Mouse (Mus musculus) CH12.LX (cell line): ENCODE measurements around the gene Car10. TPM values are rescaled to one million over a fixed set of nuclear protein-coding genes. Genes with fewer than 3 reads are reported as not detected.

Experiments used
- DNase-seq: peaks from one replicate; pipeline ENCODE4 v3.0.0-alpha.2; 2013; ENCODE audit errors: extremely low read depth
- H3K27ac ChIP-seq: 2 replicates; pipeline ENCODE4 v1.5.1; 2012; ENCODE audit warnings: low read depth, mild to moderate bottlenecking, control low read depth, moderate library complexity; ENCODE audit not compliant: insufficient read depth
- H3K27me3 ChIP-seq: replicated peaks from 2 replicates; pipeline ENCODE3; 2012; ENCODE audit warnings: inconsistent platforms
- H3K36me3 ChIP-seq, 2 experiments: replicated peaks in 1 of 2; 2 replicates each; pipeline versions ENCODE3 to v1.6.1; 2012; ENCODE audit warnings: inconsistent platforms in 1 of 2, low read length in 1 of 2, mild to moderate bottlenecking in 1 of 2, mixed read lengths in 1 of 2, moderate library complexity in 1 of 2; ENCODE audit not compliant: control insufficient read depth in 1 of 2, insufficient read depth in 1 of 2
- H3K4me1 ChIP-seq, 2 experiments: 2 replicates each; pipeline ENCODE4 v1.6.1; 2012; ENCODE audit warnings: inconsistent platforms in 1 of 2, moderate library complexity in 1 of 2; ENCODE audit not compliant: insufficient read depth in 2 of 2, control insufficient read depth in 1 of 2
- H3K4me2 ChIP-seq: 2 replicates; pipeline ENCODE4 v1.6.1; 2012; ENCODE audit warnings: low read depth, mild to moderate bottlenecking, control low read depth; ENCODE audit not compliant: poor library complexity, insufficient read depth, severe bottlenecking
- H3K4me3 ChIP-seq, 3 experiments: fragments of 150-350 bp in 1 of 3; sonication (generic) in 1 of 3; replicated peaks in 1 of 3; 2 replicates each; pipeline versions ENCODE3 to v1.5.1; 2011 to 2012; ENCODE audit warnings: low read depth in 2 of 3, low read length in 2 of 3, mild to moderate bottlenecking in 2 of 3, moderate library complexity in 2 of 3, control low read depth in 1 of 3, improper control_type of control experiment in 1 of 3, inconsistent platforms in 1 of 3, mixed read lengths in 1 of 3; ENCODE audit not compliant: poor library complexity in 1 of 3
- H3K79me2 ChIP-seq: replicated peaks from 2 replicates; pipeline ENCODE4 v1.6.1; 2012; ENCODE audit warnings: mild to moderate bottlenecking, moderate library complexity; ENCODE audit not compliant: control insufficient read depth, poor library complexity, insufficient read depth, severe bottlenecking; ENCODE audit errors: extremely low read depth
- H3K9ac ChIP-seq: 2 replicates; pipeline ENCODE4 v1.6.1; 2012; ENCODE audit warnings: low read depth, mild to moderate bottlenecking, control low read depth, moderate library complexity; ENCODE audit not compliant: insufficient read depth
- H3K9me3 ChIP-seq: replicated peaks from 2 replicates; pipeline ENCODE3; 2012; ENCODE audit warnings: low read length, inconsistent platforms, mixed read lengths
- CTCF ChIP-seq, 2 experiments: IDR thresholded peaks in 1 of 2; conservative IDR thresholded peaks in 1 of 2; 2 replicates each; pipeline ENCODE4 v1.5.1; 2011 to 2012; ENCODE audit warnings: low read depth in 2 of 2, low read length in 2 of 2, improper control_type of control experiment in 1 of 2, inconsistent platforms in 1 of 2, mild to moderate bottlenecking in 1 of 2, moderate library complexity in 1 of 2
- ELF1 ChIP-seq: IDR thresholded peaks from 2 replicates; pipeline ENCODE4 v1.6.1; 2014; ENCODE audit warnings: low read depth, mild to moderate bottlenecking, inconsistent platforms, low read length, improper control_type of control experiment
- EP300 ChIP-seq: IDR thresholded peaks from 2 replicates; pipeline ENCODE4 v1.6.1; 2011; ENCODE audit warnings: low read length, improper control_type of control experiment
- HCFC1 ChIP-seq: IDR thresholded peaks from 2 replicates; pipeline ENCODE4 v1.6.1; 2012; ENCODE audit warnings: low read depth, mild to moderate bottlenecking, inconsistent platforms, low read length, improper control_type of control experiment
- KAT2A ChIP-seq: IDR thresholded peaks from 2 replicates; pipeline ENCODE4 v1.6.1; 2012; ENCODE audit warnings: low read length, improper control_type of control experiment, inconsistent platforms; ENCODE audit not compliant: insufficient replicate concordance
- MEF2A ChIP-seq: IDR thresholded peaks from 2 replicates; pipeline ENCODE4 v1.6.1; 2014; ENCODE audit warnings: low read depth, mild to moderate bottlenecking, inconsistent platforms, low read length, improper control_type of control experiment, borderline replicate concordance
- NELFE ChIP-seq: IDR thresholded peaks from 2 replicates; pipeline ENCODE4 v1.6.1; 2011; ENCODE audit warnings: low read depth, low read length, improper control_type of control experiment
- RAD21 ChIP-seq: IDR thresholded peaks from 2 replicates; pipeline ENCODE4 v1.6.1; 2011; ENCODE audit warnings: low read depth, mild to moderate bottlenecking, low read length, improper control_type of control experiment, moderate library complexity
- RCOR1 ChIP-seq: conservative IDR thresholded peaks from 2 replicates; pipeline ENCODE4 v1.6.1; 2012; ENCODE audit warnings: low read depth, mild to moderate bottlenecking, inconsistent platforms, low read length, improper control_type of control experiment
- SMC3 ChIP-seq: IDR thresholded peaks from 2 replicates; pipeline ENCODE4 v1.6.1; 2011; ENCODE audit warnings: low read depth, low read length, improper control_type of control experiment
- dilution Hi-C: fragments of 300-500 bp; cut with MboI; formaldehyde crosslinking; loops from 2 replicates; pipeline ENCODE4 v1.14.3; 2020; ENCODE audit warnings: low sequenced_read_pairs; ENCODE audit not compliant: extremely low pct_unique_long_range_greater_than_20kb, extremely low pct_ligation_motif_present
- in situ Hi-C: fragments of 300-500 bp; cut with MboI; formaldehyde crosslinking; loops from 3 replicates; pipeline ENCODE4 v1.14.3; 2019; ENCODE audit warnings: low sequenced_read_pairs, low pct_ligation_motif_present, low pct_unique_long_range_greater_than_20kb, mixed read lengths
- polyA plus RNA-seq: library from polyadenylated mRNA; unstranded; fragments of >175 nt; gene quantifications from 2 replicates; pipeline ENCODE4 v1.2.1, GENCODE M21; 2012; ENCODE audit warnings: low read depth; ENCODE audit not compliant: insufficient read length
- total RNA-seq, 2 experiments: library from RNA; depleted of rRNA; stranded (reverse); fragments of 300-350 nt in 1 of 2; fragments of >200 nt in 1 of 2; gene quantifications; 2 replicates each; pipeline ENCODE4 v1.2.3; 2012 to 2014

Car10 gene
- total and polyA plus RNA-seq, 3 experiments = not detected

- no peaks in the 10 kb centered on the region for H3K36me3 ChIP-seq
- in situ Hi-C loops = no loop called here
- dilution Hi-C loops = no loop called here
- DNase-seq = no peak
- H3K27me3 ChIP-seq = no peaks in the 10 kb centered on the region
- H3K4me3 ChIP-seq = no peak overlapping the region
- H3K4me1 ChIP-seq = no peaks in the 10 kb centered on the region
- H3K79me2 ChIP-seq = no peaks in the 10 kb centered on the region
- no peak overlapping the region for H3K27ac ChIP-seq
- H3K4me2 ChIP-seq = no peak overlapping the region
- H3K9me3 ChIP-seq = peaks cover 35% of the 10 kb centered on the region
- TF ChIP-seq NELFE (no peak), MEF2A (no peak)
- H3K9ac ChIP-seq = no peak overlapping the region
Measured at GRCm38 (mm10) chr11:93185477-93185876, 87.6 kb downstream of the Car10 start.

- no peaks in the 10 kb centered on the region for H3K36me3 ChIP-seq
- TF ChIP-seq ELF1 (no peak), SMC3 (no peak), RAD21 (no peak), KAT2A (no peak)
- TF ChIP-seq, all 38 proteins: peak for 0
- dilution Hi-C loops (no loop called here), in situ Hi-C loops (no loop called here)
- peaks cover 35% of the 10 kb centered on the region for H3K9me3 ChIP-seq
- H3K4me3 ChIP-seq = no peak overlapping the region
- no peak overlapping the region for H3K27ac ChIP-seq
- no peaks in the 10 kb centered on the region for H3K4me1 ChIP-seq
- H3K4me2 ChIP-seq = no peak overlapping the region
- no peak overlapping the region for H3K9ac ChIP-seq
- no peak for DNase-seq
- H3K27me3 ChIP-seq = no peaks in the 10 kb centered on the region
- H3K79me2 ChIP-seq = no peaks in the 10 kb centered on the region
Measured at GRCm38 (mm10) chr11:93186163-93186562, 88.3 kb downstream of the Car10 start.

GRCm38 (mm10) chr11:93188621-93189020 is 90.8 kb downstream of the Car10 start:
- Histone ChIP-seq H3K9me3 (peaks cover 44% of the 10 kb centered on the region), H3K36me3 (no peaks in the 10 kb centered on the region), H3K27me3 (no peaks in the 10 kb centered on the region), H3K27ac (no peak overlapping the region), H3K4me3 (no peak overlapping the region), H3K9ac (no peak overlapping the region), H3K79me2 (no peaks in the 10 kb centered on the region), H3K4me2 (no peak overlapping the region), H3K4me1 (no peaks in the 10 kb centered on the region)
- TF ChIP-seq HCFC1 = no peak
- TF ChIP-seq CTCF (conservative IDR thresholded peaks at IDR 0.05 in 1 of 2, IDR thresholded peaks at IDR 0.05 in 1 of 2; ENCODE audit: low read depth in 2 of 2, low read length in 2 of 2) = no peak
- no peak for TF ChIP-seq RCOR1
- no peak for TF ChIP-seq EP300
- no peak for DNase-seq
- dilution Hi-C loops = no loop called here
- in situ Hi-C loops = no loop called here
